Mouse (Mus musculus) telencephalon, adult 2 months (tissue): ENCODE data around the gene Acsm2.
"Not testable (repeated sequence)": the region's sequence is repeated elsewhere in the genome, so short reads cannot be mapped to it uniquely, and the experiment has no call there.

Experiments
- DNase-seq: peaks from one replicate; pipeline ENCODE4 v3.0.0-alpha.2; 2011; ENCODE audit warnings: low read depth, low spot score

The Acsm2 gene

GRCm38 (mm10) chr7:119561441-119561840 is 7.3 kb downstream of the Acsm2 start:
- no peak for DNase-seq

- DNase-seq, result not testable (repeated sequence)
Measured at GRCm38 (mm10) chr7:119562476-119562875, 8.3 kb downstream of the Acsm2 start.

DNA sequence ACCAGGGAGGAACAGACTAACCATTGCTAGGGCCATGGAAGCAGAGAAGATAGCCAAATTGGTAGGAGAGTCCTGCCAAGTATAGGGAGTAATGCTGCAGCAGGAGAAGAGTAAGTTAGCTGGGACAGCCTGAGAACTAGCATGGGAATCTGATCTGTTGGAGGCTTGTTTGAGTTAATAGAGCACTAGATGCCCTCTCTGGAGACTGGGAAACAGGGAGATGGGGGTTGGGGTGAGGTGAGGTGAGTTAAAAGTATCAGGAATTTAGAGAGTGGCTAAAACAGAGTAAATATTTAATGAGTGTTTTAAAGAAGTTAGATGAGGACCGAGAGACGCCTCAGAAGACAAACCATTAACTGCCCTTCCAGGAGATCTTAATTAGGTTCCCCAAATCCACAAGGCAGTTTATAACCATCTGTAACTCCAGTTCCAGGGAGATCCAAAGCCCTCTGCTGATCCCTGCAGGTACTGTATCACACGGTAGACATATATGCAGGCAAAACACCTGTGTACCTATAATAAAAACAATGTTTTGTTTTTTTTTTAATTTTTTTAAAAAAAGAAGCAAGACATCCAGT is 40.5 kb downstream of the Acsm2 start:
- DNase-seq, result no peak

- DNase-seq, result no peak
Measured at GRCm38 (mm10) chr7:119595306-119595705, 41.2 kb downstream of the Acsm2 start.

DNA sequence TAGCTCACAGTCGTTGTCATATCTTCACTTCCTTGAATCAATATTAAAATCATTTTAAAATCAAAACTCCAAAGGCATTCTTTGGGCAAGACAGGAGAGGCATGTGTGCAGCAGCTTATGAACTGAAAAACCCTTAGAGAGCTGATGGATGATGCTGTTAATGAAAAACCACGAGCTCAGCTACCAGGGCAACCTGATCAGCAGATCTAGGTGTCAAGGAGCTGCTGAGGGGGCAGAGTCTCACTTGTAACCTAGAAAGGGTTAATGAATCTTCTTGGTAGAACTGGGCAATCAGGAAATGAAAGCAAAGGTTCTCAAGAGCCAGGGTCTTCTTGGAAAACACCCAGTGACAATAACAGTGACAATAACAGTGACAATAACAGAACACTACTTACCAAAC is 42.4 kb downstream of the Acsm2 start:
- no peak for DNase-seq

DNA sequence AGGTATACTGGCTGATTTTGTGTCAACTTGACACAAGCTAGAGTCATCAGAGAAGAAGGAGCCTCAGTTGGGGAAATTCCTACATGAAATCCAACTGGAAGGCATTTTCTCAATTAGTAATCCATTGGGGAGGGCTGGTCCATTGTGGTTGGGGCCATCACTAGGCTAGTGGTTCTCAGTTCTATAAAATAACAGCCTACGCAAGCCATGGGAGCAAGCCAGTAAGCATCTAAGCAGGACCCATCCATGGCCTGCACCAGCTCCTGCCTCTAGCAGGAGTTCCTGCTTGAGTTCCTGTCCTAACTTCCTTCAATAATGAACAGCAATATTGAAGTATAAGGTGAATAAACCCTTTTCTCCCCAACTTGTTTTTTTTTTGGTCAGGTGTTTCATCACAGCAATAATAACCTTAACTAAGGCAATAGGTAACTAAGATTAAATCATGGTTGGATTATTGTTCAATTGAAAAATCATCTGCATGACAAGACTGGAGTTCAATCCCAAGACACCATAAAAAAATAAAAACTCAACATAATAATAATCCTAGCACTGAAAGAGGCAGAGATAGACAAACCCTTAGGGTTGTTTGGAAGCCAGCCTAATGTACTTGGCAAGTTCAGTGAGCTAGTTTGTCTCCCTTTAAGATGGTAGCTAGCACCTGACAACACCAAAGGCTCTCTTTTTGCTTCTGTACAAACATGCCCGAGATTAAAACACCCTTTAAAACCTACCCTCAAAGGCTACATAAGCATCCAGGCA is 47.2 kb downstream of the Acsm2 start:
- DNase-seq, result no peak

DNA sequence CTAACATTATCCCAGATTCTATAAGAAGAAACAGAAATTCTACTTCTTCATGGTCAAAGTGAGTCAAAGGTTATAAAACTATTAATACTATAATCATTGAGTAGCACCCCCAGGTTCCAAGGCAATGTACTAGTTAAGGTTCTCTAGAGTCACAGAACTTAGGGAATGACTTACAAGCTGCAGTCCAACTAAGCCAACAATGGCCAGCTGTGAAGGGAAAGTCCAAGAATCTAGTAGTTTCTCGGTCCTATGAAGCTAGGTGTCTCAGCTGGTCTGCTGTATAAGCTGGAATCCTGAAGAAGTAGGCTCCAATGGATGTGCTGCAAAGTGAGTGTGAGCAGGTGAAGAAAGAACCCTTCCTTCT is 47.8 kb downstream of the Acsm2 start:
- no peak for DNase-seq

- DNase-seq, result no peak
Measured at GRCm38 (mm10) chr7:119604903-119605483, 50.9 kb downstream of the Acsm2 start.

DNA sequence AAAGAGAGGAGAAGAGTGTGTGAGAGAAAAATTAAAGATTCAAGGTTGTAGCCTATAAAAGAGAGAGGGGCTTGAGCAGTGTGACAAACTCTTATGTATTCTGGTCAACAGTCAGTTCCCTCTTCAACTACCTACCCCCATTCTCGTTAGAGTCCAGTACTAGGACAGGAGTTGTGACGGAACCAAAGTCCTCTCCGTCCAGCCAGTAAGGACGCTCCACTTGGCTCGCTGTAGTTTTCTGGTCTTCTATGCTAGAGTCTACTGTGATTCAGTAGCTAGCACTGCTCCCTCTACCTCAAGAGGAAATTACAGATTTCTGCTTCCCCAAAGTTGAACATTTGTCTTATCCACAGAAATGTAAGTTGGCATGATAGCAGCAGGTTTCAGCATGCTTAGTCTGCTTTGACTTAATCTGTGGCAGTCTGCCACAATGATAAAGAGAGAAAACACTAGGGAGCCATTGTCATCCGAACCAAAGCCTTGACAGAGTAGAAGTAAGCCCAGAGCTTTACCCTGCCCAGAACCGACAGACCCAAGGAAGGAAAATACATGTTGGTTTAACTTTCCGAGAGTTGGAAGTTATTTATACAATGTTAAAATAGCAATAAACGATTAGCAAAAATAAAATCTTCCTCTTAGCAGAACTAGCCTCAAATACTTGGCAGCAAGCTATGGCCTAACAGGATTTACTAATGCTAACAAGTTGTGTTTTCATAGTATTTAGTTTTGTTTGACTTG is 52.0 kb downstream of the Acsm2 start:
- no peak for DNase-seq

- DNase-seq, result no peak
Measured at GRCm38 (mm10) chr7:119606664-119607076, 52.5 kb downstream of the Acsm2 start, which contains the start of gene Acsm1. Acsm1 (plus strand) TSS chr7:119607026.

GRCm38 (mm10) chr7:119607796-119608515 is 53.8 kb downstream of the Acsm2 start:
- DNase-seq, result no peak

DNA sequence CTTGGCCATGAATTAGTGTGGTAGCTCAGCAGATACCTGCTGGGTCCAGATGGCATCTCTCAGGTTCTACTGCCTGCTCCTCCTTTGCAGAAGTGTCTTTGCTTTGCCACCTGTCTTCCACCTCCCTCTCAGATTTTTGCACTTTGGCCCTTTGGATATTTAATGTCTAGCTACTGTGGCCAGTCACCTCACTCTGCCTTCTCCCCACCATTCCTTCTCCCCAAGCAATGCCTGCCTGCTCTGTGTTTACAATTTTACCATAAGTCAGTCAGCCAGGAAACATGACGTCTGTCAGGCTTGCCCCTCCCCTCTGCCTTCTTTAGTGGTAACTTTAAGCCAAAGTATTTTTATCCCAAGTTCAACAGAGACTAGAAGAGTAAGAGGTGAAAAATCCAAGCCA is 62.4 kb downstream of the Acsm2 start:
- no peak for DNase-seq

DNA sequence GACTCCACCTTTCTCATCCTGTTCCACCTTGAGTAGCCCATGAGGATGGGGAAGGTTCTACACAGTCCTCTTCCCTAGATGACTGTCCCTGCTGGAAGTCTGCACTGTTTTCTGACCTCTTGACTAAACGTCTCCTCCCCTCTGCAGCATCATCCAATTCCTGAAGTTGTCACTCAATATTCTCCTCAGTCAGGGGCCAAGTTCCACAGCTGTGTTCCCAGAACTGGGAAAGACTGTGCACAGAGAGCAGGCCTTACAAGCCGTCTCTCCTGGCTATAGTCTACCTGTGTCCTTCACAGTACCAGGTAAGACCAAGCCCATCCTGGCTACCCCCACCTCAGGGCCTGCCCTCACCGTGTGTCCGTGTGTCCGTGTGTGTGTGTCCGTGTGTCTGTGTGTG is 63.5 kb downstream of the Acsm2 start:
- no peak for DNase-seq

DNA sequence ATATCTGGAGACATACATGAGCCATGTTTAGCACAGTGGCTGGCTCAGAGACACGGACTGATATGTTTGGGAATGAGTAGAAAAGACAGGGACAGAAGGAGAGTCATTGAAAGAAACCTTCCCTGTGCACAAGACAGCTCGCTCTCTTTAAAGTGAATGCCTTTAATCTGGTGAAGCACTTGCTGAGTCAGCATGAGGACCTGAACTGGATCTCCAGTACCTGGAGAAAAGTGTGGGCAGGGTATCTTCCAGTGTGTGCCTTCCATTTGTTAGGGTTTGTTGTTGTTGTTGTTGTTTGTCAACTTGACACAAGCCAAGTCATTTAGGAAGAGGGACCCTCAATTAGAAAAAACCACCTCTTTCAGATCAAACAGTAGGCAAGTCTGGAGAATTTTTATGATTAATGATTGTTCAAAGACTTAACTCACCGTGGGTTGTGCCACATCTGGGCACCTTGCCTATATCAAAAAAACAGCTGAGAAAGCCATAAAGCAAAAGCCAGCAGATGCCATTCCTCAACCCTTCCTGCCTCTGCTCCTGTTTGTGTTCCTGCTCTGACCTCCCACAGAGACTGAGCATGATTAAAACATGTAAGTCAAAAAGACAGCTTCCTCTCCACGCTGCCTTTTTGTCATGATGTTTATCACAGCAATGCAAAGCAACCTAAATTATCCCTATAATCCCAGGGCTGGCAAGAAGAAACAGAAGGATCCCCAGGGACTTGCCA is 64.2 kb downstream of the Acsm2 start:
- no peak for DNase-seq

DNA sequence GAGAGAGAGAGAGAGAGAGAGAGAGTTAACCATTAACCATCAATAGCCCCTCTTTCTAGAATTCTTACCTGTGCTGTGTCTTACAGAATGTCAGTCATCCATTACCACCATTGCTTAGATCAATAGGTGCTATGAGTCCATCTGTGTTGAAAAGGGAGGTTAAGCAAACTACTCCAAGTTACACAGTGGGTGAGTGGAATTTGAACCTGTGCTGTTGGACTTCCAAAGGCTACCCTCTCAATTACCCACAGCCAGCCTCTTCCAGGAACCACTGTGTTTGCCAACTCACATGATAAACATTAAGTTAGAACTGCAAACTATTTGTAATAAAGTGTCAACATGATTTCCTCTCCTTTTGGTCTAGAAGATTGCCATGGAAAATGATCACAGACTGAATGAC is 66.0 kb downstream of the Acsm2 start:
- no peak for DNase-seq

GRCm38 (mm10) chr7:119638773-119639172 is 84.6 kb downstream of the Acsm2 start:
- DNase-seq, result no peak

- DNase-seq, result no peak
Measured at GRCm38 (mm10) chr7:119642307-119642706, 88.2 kb downstream of the Acsm2 start.
